Mouse (Mus musculus): Measurements from ENCODE around the gene Scn11a. TPM values are rescaled to one million over a fixed set of nuclear protein-coding genes. Genes with fewer than 3 reads are reported as not detected.

The Scn11a gene
- polyA plus RNA-seq (2012): not detected in 2 replicates

DNA sequence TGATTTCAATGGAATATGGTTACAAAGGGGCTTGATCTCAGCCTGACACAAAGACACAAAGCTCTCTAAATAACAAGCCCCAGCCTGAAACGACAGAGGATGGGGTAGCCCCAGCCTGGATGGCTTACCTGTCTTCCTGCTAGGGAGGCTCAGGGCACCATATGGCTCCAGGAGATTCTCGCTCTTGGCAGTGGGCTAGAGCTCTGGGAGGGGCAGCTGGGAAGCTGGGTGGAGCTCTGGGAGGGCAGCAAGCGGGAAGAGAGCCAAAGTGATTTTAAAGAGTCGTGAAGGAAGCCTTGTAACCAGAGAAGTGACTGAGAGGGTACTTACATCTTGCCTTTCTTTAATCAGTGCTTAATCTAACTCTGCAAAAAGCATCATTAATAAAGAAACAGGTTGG lies at the start of gene Scn11a:
Gene Scn11a (minus strand): TSS at position 160 of the 400 bp plus-strand sequence.

GRCm38 (mm10) chr9:119719222-119719621 lies 106.0 kb downstream of the Scn11a start, which contains the start of gene Scn10a:
Scn10a (minus strand) TSS chr9:119719322.

Other genes starting within 250 kb of the Scn11a start
- 0.01 TPM in 1 of 2 replicates, not detected in the other for gene Scn5a, start 246.4 kb downstream of the Scn11a start, polyA plus RNA-seq (2012)
- 0.03 TPM in 1 of 2 replicates, not detected in the other for gene Scn10a, start 106.1 kb downstream of the Scn11a start, polyA plus RNA-seq (2012)
- 16.2 and 17.0 TPM in 2 replicates for gene Wdr48, start 69.4 kb upstream of the Scn11a start, polyA plus RNA-seq (2012)
- gene Gorasp1, start 112.1 kb upstream of the Scn11a start, polyA plus RNA-seq (2012): 19.8 and 27.4 TPM in 2 replicates
- gene Ttc21a, start 112.2 kb upstream of the Scn11a start, polyA plus RNA-seq (2012): 2.6 and 3.3 TPM in 2 replicates
- 286 and 324 TPM in 2 replicates for gene Csrnp1, start 159.2 kb upstream of the Scn11a start, polyA plus RNA-seq (2012)
- gene Xirp1, start 198.1 kb upstream of the Scn11a start, polyA plus RNA-seq (2012): not detected in 2 replicates
- gene Cx3cr1, start 244.4 kb upstream of the Scn11a start, polyA plus RNA-seq (2012): 0.60 and 1.2 TPM in 2 replicates